Mouse (Mus musculus) lung, postnatal 0 days (tissue): ENCODE data around the gene Mrpl48.

Experiments
- CTCF ChIP-seq: IDR thresholded peaks from 2 replicates; pipeline ENCODE4 v1.5.1; 2016; ENCODE audit warnings: antibody characterized with exemption, mild to moderate bottlenecking
- EP300 ChIP-seq: IDR thresholded peaks from 2 replicates; pipeline ENCODE4 v1.6.1; 2016; ENCODE audit warnings: antibody characterized with exemption, mild to moderate bottlenecking, control low read depth

- no peak for TF ChIP-seq CTCF
- no peak for TF ChIP-seq EP300
These were observed 25.3 kb downstream of the Mrpl48 start for GRCm38 (mm10) chr7:100582727-100583236.
